Mouse (Mus musculus) heart, postnatal 0 days (tissue): ENCODE data around the gene Anapc15. TPM values are rescaled to one million over a fixed set of nuclear protein-coding genes. Genes with fewer than 3 reads are reported as not detected.

Source experiments
- ATAC-seq: fragments of 200-750 bp; cut with Nextera tagmentation; 2 replicates; pipeline ENCODE4 v1.8.0; 2017; ENCODE audit warnings: low read depth, moderate number of reproducible peaks, moderate library complexity; ENCODE audit not compliant: insufficient read depth
- DNase-seq: peaks from one replicate; pipeline ENCODE4 v3.0.0-alpha.2; 2016; ENCODE audit warnings: low spot score
- H3K27ac ChIP-seq: fragments of 300-500 bp; sonication (generic); 2 replicates; pipeline ENCODE4 v1.5.1; 2014; ENCODE audit warnings: low read depth, mild to moderate bottlenecking
- H3K27me3 ChIP-seq: fragments of 300-500 bp; sonication (generic); 2 replicates; pipeline ENCODE4 v1.6.1; 2014; ENCODE audit warnings: low read length, mixed read lengths; ENCODE audit not compliant: control insufficient read depth, insufficient read depth
- H3K36me3 ChIP-seq: fragments of 300-500 bp; sonication (generic); replicated peaks from 2 replicates; pipeline ENCODE4 v1.6.1; 2014; ENCODE audit warnings: low read length, mixed read lengths; ENCODE audit not compliant: control insufficient read depth, insufficient read depth
- H3K4me1 ChIP-seq: fragments of 300-500 bp; sonication (generic); 2 replicates; pipeline ENCODE4 v1.6.1; 2014; ENCODE audit warnings: antibody characterized with exemption; ENCODE audit not compliant: control insufficient read depth, insufficient read depth
- H3K4me2 ChIP-seq: fragments of 300-500 bp; sonication (generic); 2 replicates; pipeline ENCODE4 v1.6.1; 2014; ENCODE audit warnings: low read depth, mild to moderate bottlenecking, low read length, moderate library complexity
- H3K4me3 ChIP-seq: fragments of 300-500 bp; sonication (generic); 2 replicates; pipeline ENCODE4 v1.5.1; 2014; ENCODE audit warnings: low read depth, low read length
- H3K9ac ChIP-seq: fragments of 300-500 bp; sonication (generic); replicated peaks from 2 replicates; pipeline ENCODE4 v1.6.1; 2014; ENCODE audit warnings: low read depth, low read length, mixed read lengths
- H3K9me3 ChIP-seq: fragments of 300-500 bp; sonication (generic); replicated peaks from 2 replicates; pipeline ENCODE4 v1.6.1; 2016; ENCODE audit warnings: low read length; ENCODE audit not compliant: control insufficient read depth
- CTCF ChIP-seq: IDR thresholded peaks from 2 replicates; pipeline ENCODE4 v1.5.1; 2016; ENCODE audit warnings: antibody characterized with exemption, control low read depth, low read depth
- EP300 ChIP-seq: IDR thresholded peaks from 2 replicates; pipeline ENCODE4 v1.6.1; 2016; ENCODE audit warnings: antibody characterized with exemption, low read depth
- WGBS: fragments of 180-500 bp; shearing (Covaris S2); extraction: QIAGEN DNeasy Blood & Tissue Kit; methylation state at CpG from one replicate; pipeline ENCODE4 v1.1.7; 2014; 5-methylcytosine and 5-hydroxymethylcytosine counted together
- polyA plus RNA-seq: library from polyadenylated mRNA; unstranded; fragments of >200 nt; fragmentation: Nextera tagmentation; extraction: Ambion mirVana; gene quantifications from 2 replicates; pipeline ENCODE4 v1.2.1, GENCODE M21; 2015
- total RNA-seq: library from RNA; depleted of rRNA; stranded (reverse); fragments of >200 nt; gene quantifications from 2 replicates; pipeline ENCODE4 v1.2.3, GENCODE M21; 2014; ENCODE audit warnings: low replicate concordance

Anapc15 gene
- total and polyA plus RNA-seq, 2 experiments from 2014 or later: 38.7 to 45.1 TPM

DNA sequence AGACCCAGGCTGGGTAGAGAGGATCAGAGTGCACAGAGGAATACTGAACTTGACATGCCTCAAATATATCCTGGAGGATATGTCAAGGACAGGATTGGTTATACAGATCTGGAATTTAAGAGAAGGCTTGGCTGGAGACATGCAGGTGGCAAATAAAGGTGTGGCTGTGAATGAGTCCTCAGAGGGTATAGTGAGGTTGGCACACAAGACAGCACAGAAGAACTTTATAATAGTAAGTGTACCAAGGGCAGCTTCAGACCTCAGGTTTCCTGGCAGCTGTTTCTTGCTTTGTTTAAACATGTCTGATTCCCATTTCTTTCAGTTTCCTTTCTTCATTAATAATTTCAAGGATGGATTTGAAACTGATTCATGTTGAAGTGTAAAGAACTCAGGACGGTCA lies 69.0 kb downstream of the Anapc15 start:
- WGBS: 89% methylated on average over 1 of the region's 1 CpGs
- Histone ChIP-seq H3K4me2 (0 out of 2 replicates have a peak overlapping the region, but pooled peaks have one; percentile 93), H3K9ac (no peak overlapping the region)

DNA sequence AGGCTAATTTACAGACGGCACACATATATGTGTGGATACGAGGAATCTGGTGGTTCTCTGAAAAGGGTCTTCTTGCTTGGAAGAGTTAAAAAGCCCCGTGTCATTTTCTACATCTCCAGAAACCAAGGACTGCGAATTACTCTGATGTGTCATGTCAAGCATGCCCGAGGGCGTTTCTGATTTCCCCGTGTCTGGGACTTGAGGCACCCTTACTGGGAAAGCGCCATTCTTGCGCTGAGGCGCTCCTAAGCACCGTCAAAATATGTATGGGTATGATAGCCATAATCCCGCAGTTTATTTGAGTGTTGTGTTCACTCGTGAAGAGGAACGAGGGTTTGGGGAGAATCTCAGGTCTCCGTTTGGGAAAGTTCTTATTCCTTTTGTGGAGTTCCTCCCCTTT lies 69.8 kb downstream of the Anapc15 start:
- ATAC-seq: peak; percentile 44; the same call in 1 of the 2 replicates
- TF ChIP-seq CTCF (no peak), EP300 (no peak)
- Histone ChIP-seq H3K4me2 (peak overlapping the region; percentile 93), H3K4me1 (peaks cover 15% of the 10 kb centered on the region), H3K9ac (peak overlapping the region; percentile 57), H3K36me3 (no peaks in the 10 kb centered on the region), H3K27ac (peak overlapping the region; percentile 67), H3K4me3 (peak overlapping the region; percentile 65), H3K27me3 (no peaks in the 10 kb centered on the region), H3K9me3 (no peaks in the 10 kb centered on the region)
- 4% methylated on average over 15 of the region's 15 CpGs for WGBS
- no peak for DNase-seq

More for the DNA sequence above, 69.0 kb downstream of the Anapc15 start:
- DNase-seq (no peak), ATAC-seq (no peak)
- Histone ChIP-seq H3K36me3 (no peaks in the 10 kb centered on the region), H3K27ac (no peak overlapping the region), H3K4me3 (no peak overlapping the region), H3K27me3 (no peaks in the 10 kb centered on the region), H3K4me1 (peaks cover 15% of the 10 kb centered on the region), H3K9me3 (no peaks in the 10 kb centered on the region)
- TF ChIP-seq EP300 (no peak), CTCF (no peak)

DNA sequence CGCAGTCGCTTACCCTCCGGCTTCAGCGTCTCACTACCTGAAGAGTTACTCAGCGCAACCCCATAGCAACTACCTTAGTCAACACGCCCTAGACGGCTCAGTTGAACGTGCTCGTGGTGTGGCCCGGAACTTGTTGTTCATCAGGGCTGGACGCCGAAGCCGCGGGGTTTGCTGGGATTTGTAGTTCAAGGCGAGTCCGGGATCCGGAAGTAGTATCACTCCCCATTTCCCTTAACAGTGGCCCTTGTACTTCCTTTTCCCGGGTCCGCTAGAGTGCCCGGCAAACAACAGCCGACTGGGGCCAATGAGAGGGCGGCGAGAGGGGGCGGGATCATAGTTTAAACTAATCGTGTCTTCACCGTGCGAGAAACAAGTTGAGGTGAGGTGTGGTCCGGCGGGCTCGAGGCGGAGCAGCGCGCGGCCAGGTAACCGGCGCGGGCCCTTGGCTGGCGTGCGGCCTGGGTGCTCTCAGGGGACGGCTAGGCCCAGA lies 70.3 kb downstream of the Anapc15 start, which contains the start of the genes Lrrc51 and Numa1:
Gene Lrrc51 (minus strand): TSS at position 145 of the 490 bp plus-strand sequence.
Gene Numa1 (plus strand): TSS at position 361 of the 490 bp plus-strand sequence.
- TF ChIP-seq EP300 (peak; percentile 50; the same call in 1 of the 2 replicates), CTCF (no peak)
- Histone ChIP-seq H3K27me3 (no peaks in the 10 kb centered on the region), H3K27ac (peak within 1 kb of the TSS; percentile 67), H3K4me3 (peak within 1 kb of the TSS; percentile 65), H3K36me3 (no peaks in the 10 kb centered on the region), H3K9ac (peak within 1 kb of the TSS; percentile 57), H3K9me3 (no peaks in the 10 kb centered on the region), H3K4me2 (peak within 1 kb of the TSS; percentile 93), H3K4me1 (peaks cover 15% of the 10 kb centered on the region)
- ATAC-seq: peak; percentile 99
- WGBS: 0% methylated on average over 39 of the region's 40 CpGs
- DNase-seq: peak; percentile 97

DNA sequence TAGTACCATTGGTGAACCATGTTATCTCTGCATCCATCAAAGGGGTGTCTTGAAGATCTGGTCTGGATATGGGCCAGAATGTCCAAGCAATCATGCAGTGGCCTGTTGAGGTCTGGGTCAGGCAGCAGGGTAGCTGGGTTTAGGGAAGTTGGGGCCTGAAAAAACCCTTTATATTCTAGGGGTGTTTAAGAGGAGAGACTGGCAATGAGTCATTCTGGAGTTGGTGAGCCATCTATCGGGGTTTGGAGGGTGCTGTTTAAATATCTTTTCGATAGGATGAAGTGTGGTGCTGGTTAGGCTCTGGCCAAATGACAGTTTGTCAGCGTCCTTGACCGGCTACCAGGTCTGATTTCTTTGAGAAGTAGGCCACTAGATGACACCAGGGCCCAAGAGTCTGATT lies 72.4 kb downstream of the Anapc15 start:
- TF ChIP-seq EP300: no peak
- Histone ChIP-seq H3K4me3 (no peak overlapping the region), H3K4me2 (no peak overlapping the region), H3K27me3 (no peaks in the 10 kb centered on the region), H3K9me3 (no peaks in the 10 kb centered on the region), H3K9ac (no peak overlapping the region), H3K36me3 (no peaks in the 10 kb centered on the region; the same call in 1 of the 2 replicates), H3K27ac (no peak overlapping the region), H3K4me1 (peaks cover 15% of the 10 kb centered on the region)
- WGBS: 89% methylated on average over 4 of the region's 4 CpGs
- no peak for ATAC-seq
- no peak for DNase-seq

DNA sequence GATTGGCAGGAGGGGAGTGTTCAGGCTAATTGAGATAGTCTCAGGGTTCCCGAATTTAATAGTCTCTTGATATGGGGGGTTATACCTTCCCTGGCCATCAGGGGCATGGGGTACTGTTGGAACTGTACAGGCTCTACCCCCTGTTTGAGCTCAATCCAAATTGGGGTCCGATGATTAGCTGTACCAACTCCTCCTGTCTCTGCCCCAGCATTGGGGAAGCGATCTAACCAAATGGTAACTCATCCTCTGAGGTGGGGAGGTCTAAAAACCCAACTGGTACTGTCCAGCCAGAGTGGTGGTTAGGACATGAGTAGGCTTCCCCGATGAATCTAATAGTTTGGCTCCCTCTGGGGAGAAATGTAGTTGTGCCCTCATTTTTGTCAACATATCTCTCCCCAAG lies 73.5 kb downstream of the Anapc15 start:
- H3K36me3 ChIP-seq: no peaks in the 10 kb centered on the region; the same call in 1 of the 2 replicates
- H3K27me3 ChIP-seq: no peaks in the 10 kb centered on the region
- H3K4me3 ChIP-seq: no peak overlapping the region
- H3K4me2 ChIP-seq: no peak overlapping the region
- 91% methylated on average over 4 of the region's 4 CpGs for WGBS
- no peak overlapping the region for H3K9ac ChIP-seq
- DNase-seq (no peak), ATAC-seq (no peak)
- H3K9me3 ChIP-seq: no peaks in the 10 kb centered on the region
- no peak overlapping the region for H3K27ac ChIP-seq
- H3K4me1 ChIP-seq: peaks cover 15% of the 10 kb centered on the region
- no peak for TF ChIP-seq EP300
- TF ChIP-seq CTCF: no peak

DNA sequence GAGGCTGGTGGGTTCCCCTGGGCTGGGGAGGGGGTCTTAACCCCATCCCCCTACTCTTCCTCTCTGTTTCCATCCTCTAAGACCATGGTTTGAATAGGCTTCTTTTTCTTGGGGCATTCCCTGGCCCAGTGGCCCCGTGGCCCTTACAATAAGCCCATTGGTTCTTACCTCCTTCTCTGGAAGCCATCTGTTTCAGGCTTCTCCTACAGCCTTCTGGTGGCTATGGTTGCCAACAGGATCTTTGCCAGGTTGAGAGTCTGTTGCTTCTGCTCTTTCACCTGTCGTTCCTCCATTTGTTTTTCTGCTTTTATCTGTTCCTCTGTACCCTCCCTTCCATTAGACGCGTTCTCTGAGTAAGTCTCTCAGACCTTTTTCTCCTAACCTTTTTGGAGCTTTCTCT lies 74.1 kb downstream of the Anapc15 start:
- 89% methylated on average over 4 of the region's 4 CpGs for WGBS

More for the DNA sequence above, 74.1 kb downstream of the Anapc15 start:
- no peak for TF ChIP-seq CTCF
- no peak for TF ChIP-seq EP300
- Histone ChIP-seq H3K4me1 (peaks cover 15% of the 10 kb centered on the region), H3K9me3 (no peaks in the 10 kb centered on the region), H3K36me3 (no peaks in the 10 kb centered on the region; the same call in 1 of the 2 replicates), H3K27ac (no peak overlapping the region), H3K27me3 (no peaks in the 10 kb centered on the region), H3K9ac (no peak overlapping the region), H3K4me3 (no peak overlapping the region), H3K4me2 (no peak overlapping the region)
- DNase-seq (no peak), ATAC-seq (no peak)
